Mouse (Mus musculus) heart, adult 18-20 months (tissue): ENCODE data around the gene Jazf1. TPM values are rescaled to one million over a fixed set of nuclear protein-coding genes. Genes with fewer than 3 reads are reported as not detected.

Source experiments
- DNase-seq, 2 experiments: peaks; one replicate each; pipeline ENCODE4 v3.0.0; 2021 to 2022; ENCODE audit warnings: mixed read lengths in 1 of 2
- total RNA-seq, 2 experiments: library from RNA; stranded (reverse); gene quantifications; 2 replicates each; pipeline ENCODE4 v1.2.3; 2021

The Jazf1 gene
- total RNA-seq, 2 experiments from 2014 or later: 2.6 to 3.2 TPM

DNA sequence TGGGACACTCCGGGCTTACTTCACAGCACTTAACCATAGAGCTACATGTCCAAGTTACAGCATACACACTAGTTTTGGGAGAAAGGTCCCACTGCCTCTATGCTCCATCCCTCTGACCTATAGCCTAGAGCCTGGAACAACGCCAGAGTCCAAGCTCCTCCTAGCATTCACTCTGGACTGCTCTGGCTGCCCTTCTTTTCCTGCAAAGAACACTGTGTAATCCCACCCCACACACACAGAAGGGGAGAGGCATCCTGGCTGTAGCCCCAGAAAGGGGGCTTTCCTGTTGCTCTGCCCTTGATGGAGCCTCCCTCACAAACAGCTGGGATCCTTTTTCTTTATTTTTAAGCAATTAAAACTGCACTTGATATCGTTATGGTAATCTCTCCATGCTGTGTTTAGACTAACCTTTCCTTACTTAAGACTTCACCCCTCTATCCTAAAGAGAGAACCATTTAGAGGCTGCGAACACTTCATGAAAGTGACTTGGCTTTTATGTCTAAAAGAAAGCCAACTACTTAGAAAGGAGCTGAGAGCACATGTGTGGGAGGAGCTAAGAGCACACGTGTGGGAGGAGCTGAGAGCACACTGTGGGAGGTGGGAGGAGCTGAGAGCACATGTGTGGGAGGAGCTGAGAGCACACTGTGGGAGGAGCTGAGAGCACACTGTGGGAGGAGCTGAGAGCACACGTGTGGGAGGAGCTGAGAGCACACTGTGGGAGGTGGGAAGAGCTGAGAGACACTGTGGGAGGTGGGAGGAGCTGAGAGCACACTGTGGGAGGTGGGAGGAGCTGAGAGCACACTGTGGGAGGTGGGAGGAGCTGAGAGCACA, 106.6 kb downstream of the Jazf1 start:
- no peak for DNase-seq

DNA sequence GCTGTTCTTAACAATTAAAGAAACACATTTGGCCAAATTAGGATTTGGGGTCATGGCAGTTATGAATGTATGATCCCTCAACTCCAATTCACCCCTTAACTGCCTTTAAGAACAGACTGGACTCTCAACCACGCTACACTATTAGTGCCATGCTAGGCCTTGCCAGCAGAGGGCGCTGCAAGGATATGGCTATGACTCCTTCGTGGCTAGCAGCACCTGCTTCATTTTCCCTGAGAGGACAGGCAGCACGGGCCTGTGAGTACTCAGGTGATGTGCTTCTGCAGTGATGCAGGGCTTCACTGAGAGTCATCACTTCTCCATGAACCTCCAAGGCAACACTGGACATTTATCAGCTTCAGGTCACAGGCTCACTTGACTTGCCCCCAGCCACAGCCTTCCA, 110.7 kb downstream of the Jazf1 start:
- DNase-seq: peak; percentile 60 to 85

DNA sequence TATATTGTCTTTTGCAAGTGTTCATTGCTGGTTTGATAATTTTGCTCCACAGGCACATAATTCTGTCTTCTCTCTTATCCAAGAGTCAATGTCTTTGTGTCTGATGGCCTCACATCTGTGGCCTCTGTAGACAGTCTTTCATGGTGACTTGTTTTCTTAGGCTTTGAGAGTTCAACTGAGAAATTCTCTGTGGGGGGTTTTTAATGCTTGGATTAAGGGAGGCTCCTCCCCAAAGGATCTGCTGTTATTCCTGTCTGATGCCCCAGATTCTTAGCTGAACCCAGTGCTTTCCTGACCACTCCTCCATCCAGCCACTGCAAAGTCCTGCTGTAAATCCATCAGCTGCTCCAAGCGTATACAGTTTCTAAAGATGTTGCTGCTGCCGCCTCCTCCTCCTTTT, 112.3 kb downstream of the Jazf1 start:
- no peak for DNase-seq

DNA sequence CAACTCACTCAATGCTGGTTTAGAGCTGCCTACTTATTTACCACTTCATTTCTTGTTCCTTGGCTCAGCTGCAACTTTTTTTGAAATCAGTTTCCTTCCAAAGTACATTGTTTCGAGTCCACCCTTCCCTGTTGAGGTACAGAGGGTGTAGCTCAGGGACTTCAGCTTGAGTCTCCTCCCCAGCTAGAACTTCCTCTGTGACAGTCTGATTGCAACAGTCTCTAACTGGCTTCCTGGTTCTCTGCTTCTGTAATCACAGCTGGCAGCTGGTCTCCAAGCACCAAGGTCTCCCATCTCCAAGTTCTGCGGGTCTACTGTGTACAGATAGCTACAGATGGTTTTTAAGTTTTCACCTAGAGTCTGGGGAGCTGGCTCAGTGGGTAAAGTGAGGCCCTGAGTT, 113.1 kb downstream of the Jazf1 start:
- DNase-seq: peak; percentile 18 to 59

DNA sequence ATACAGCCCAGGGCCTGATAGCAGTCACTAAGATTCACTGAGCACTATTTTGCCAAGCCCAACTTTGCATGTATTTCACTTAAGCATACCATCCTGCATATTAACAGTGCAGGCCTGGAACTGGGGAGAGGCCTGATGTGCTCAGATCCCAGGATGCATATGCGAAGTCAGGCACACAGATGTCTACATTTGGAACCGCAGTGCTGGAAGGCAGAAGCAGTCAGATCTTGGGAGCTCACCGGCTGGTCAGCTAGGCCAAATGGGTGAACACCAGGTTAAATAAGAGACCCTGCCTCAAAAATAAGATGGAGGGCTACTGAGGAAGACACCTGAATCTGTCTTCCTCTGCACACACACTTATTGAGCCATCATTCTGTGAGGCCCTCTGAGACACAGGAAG, 113.6 kb downstream of the Jazf1 start:
- no peak for DNase-seq

DNA sequence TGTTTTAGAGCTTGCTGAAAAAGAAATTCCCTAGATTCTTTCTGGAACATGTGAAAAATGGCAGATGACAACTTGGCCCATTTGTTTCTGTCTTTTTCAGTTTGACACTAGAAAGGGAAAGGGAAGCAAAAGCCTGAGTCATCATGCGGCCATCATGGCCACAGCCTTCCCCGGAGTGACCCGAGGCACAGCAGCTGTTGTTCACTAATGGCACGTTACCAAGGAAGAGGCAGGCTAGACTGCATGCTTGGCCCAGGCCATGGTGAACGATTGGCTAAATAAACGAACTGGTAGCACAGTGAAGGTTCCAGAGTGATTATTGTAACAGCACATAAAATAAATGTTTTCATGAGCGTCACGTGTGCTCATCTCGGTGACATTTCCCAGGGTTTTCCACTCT, 114.0 kb downstream of the Jazf1 start:
- DNase-seq: peak; percentile 50 to 65

DNA sequence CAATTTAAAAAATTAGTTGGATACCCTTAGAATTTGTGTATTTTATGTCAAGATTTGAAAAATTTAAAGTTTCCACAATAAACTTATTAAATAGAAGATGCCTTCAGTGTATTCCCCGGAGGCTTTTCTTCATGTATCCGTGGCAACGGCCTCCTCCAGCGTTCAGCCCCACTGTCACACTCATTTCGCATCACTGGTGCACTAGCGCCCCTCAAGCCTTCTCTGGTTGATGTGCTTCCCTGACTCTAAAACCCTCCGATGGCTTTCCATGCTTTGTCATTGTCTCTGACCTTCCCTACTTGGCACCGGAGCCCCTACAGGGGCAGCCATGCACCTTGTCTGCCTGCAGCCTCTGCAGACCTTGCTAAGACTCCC, 115.9 kb downstream of the Jazf1 start:
- DNase-seq: no peak

DNA sequence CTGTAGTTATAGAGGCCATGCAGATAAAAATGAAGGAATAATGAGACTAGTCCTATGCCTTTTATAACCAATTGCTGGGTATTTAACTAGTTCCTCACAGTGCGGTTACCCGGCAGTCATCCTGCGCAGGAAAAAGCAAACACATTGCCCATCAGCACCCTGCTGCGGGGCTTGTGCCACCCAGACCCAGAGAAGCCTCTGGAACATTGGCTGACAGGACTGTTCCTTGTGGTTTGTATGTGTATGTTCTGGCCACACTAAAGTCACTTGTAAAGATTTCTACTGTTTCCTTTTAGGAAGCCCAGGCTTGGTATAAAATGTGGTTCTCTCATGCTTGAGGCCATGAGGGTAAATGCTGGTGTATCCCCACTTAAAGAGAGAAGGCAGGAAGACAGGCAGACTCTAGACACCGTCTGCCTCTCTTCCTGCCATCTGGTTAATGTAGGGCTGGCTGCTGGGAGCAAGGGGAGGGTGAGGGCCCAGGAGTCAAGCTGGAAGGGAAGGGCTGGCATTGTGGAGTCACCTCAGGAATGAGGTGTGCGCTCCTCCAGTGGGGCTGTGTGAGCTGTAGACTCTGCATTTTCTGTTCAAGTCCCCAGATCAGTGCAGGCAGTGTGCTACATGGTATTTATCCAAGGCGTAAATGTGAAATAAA, 116.4 kb downstream of the Jazf1 start:
- no peak for DNase-seq

DNA sequence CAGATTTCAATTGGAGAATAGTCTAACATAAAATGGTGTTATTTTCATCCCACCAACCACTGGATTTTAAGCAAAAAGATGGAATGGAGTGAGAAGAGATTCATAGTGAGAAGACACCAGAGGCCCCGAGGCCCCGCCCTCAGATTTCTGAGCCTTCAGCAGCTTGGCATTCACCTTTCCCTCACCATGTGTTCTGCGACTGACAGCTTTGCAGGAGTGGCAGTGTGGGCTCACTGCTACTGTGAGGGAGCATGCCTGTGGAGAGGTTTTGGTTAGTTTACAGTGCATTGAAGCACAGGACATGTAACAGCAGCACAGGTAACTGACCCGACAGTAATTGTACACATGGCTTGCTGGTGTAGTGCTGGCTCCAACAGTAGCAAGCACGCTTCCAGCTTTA, 118.1 kb downstream of the Jazf1 start:
- no peak for DNase-seq

DNA sequence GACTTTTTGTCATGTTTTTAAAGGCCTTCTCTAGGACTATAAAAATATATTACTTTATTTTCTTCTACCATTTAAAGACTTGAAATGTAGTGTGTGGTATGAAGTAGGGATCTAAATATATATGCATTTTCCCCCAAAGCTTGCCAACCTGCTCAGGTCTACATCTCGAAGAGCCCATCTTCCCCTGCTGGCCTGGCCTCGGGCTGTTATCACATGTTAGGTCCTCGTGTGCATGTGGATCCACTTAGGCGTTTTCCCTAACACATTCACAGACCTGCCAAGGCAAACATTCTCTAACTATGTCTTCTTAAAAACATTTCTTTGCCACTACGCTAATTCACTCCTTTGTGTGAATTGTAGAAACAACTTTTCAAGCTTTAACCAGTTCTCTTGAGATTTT, 125.9 kb downstream of the Jazf1 start:
- DNase-seq: peak in 1 of 2 experiments; percentile 13

DNA sequence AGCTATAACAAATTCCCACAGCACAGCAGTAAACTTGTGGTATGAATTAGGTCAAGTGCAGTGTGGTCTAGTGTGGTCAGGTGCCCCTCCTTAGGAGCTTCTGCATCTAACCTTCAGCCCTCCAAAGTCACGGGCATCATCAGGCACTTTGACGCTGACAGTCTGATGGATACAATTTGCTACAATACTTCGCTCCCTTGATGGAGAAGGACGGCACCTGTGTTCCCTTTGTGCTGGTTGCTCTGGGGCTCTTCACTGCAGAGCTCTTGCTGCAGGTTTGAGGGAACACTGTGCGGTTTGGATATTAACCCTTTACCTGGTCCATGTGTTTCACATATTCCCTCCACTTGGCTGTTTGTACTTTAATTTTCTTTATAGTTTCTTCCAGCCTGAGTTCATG, 126.3 kb downstream of the Jazf1 start:
- DNase-seq: no peak

DNA sequence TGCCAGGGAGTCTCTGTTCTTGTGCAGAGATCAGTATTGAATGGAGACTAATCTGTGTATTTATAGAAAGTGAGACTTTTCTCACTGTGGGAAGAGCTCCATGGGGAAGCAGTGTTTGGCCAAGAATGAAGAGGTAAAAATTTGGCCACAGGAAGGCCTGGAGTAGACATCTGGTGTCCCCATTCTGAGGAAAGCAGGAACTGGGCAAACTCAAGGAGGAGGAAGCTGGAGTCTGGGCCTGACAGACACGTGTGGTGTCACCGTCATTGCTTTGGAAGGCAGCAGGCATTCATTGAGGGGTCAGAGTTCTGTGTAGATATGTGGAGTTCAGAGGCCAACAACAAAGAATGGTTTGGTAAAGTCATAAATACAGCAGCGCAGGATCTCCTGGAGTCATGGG, 130.5 kb downstream of the Jazf1 start:
- peak in 1 of 2 experiments; percentile 10 for DNase-seq

DNA sequence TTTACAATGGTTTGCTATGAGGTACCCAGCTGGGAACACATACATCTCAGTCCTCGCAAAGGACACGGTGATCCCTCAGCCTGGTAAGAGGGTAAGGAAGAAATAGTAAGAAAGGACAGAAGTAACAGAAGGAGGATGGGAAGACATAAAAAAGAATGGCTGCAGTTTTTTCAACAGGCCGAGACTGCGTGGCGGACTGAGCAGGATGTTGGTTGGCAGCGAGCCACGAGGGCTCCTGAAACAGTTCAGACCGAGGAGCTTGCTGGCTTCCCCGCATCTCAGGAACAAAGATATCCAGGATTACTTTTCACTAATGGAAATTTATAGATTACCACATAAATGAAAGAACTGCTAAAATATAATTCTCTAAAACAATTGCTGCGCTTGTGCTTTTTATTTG, 131.4 kb downstream of the Jazf1 start:
- DNase-seq: peak; percentile 58 to 78

DNA sequence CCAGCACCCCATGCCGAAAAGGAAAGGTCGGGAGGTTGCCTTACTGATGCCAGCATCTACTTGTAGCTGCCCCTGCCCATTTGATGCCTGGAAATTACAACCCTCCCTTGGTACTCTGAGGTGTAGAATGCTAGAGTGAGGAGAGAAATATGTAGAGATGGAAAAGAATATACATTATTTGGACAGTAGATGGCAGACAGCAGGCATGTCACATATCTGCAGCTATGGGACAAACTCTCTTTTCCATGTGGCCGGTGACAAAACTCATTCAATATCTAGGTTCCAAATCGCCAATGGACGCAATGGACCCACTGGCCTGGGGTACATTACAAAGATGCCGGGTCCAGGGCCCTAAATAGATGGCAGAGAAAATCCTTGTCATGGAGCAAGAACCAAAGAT, 134.4 kb downstream of the Jazf1 start:
- DNase-seq: no peak

DNA sequence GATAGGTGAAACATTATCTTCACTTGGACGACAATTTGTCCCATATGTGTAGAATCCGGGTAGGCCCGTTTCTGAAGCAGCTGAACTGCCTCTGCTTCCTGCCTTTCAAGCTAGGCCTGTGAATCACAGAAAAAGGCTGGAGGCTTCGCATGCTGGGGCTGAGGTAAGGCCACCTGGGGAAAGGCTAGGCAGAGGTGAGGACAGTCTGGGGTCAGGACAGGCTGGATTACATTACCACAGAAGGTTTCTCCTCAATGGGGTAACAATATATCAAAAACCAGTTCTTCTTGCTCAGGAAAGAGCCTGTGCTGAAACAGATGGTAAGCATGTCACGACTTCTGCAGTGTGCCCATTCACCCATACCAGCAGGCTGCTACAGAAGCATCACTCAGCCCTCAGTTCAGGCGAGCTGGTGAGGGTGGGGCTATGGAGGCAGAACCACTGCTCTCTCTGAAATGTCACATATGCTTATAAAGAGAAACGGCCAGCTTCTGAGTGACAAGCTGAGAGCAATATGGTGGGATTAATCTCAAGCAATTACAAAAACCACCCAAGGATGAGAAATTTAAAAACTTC, 135.7 kb downstream of the Jazf1 start:
- no peak for DNase-seq

DNA sequence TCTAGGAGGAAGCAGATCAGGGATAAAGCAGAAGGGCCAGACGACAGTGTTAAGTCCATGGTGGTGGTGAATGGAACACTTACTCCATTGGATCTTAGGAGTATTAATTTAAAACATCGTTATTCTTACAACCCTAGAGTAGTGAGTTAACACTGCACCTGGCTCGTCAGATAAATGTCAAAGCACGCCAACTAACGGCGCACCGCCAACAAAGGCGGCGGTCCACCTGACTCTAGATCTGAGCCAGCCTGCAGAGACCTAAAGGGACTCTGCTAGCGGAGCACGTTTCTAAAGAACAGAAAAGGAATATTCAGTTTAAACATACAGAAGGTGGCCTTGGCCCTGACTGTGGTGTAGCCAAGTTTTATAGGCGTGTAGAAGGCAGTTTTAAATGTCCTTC, 139.1 kb downstream of the Jazf1 start:
- DNase-seq: no peak

DNA sequence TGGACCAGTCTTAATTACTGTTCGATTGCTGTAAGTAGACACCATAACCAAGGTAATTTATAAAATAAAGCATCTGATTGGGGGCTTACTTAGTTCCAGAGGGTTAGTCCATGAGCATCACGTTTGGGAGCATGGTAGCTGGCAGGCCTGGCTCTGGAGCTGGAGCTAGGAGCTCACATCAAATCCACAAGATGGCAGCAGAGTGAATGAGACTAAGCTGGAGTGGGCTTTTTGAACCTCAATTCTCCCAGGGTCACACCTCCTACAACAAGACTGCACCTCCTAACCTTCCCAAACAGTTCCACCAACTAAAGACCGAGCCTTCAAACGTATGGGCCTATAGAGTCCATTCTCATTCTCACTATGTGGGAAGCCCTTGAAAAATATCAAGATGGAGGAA, 141.5 kb downstream of the Jazf1 start:
- peak in 1 of 2 experiments; percentile 29 for DNase-seq

DNA sequence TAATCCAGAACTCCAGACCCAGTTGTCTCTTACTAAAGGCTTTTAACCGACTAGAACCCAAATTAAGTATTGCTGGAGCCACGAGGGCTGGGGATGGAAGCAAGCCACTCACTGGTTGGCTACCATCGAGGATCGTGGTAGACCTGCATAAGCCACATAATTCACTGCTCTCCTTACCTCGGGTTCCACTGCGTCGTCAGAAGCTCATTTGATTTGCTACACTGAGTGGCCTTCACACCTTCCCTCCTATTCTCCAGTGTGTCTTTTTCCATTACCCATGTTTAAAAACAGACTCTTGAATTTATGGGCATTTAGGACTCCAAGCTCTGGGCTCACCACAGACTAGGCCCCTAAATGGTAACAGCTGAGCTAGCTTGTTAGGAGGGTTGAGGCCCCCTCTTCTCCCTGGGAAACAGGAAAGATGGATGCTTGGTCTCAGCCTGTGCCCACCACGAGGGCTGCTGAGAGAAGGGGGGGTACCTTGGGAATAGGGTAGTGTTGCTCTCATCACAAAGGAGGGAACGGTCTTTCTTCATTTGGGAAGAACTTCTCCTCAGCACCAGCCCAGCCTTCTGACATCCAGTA, 142.9 kb downstream of the Jazf1 start:
- DNase-seq: no peak

DNA sequence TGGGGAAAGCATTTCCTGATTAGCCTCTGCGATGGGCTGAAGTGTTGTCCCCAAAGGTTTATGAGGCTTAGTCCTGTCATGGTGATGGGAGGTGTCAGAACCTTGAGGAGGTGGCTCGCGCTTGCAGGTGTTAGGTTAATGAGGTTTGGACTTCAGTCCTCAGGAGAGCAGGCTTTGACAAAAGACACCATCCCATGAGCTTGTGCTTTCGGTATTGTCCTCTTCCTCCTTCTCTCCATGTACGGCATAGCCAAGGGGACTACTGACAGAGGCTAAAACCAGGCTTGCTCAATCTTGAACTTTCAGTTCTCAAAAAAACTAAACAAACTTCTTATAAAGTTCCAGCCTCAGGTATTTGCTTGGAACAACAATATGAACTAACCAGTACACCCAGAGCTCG, 147.2 kb downstream of the Jazf1 start:
- DNase-seq: no peak

DNA sequence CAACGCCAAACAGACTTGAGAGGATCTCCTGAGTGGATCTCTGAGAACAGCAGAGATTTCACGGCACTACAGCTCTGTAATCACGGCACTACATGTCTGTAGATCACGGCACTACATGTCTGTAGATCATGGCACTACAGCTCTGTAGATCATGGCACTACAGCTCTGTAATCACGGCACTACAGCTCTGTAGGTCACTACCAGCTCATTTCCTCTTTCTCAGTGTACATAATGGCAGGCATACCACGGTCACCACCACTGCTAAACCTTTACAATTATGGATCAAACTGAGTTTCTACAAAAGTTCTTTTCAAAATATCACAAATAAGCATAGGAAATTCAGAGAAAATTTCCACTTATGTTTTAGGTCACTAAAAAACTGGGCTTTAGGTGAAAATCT, 147.7 kb downstream of the Jazf1 start:
- no peak for DNase-seq

DNA sequence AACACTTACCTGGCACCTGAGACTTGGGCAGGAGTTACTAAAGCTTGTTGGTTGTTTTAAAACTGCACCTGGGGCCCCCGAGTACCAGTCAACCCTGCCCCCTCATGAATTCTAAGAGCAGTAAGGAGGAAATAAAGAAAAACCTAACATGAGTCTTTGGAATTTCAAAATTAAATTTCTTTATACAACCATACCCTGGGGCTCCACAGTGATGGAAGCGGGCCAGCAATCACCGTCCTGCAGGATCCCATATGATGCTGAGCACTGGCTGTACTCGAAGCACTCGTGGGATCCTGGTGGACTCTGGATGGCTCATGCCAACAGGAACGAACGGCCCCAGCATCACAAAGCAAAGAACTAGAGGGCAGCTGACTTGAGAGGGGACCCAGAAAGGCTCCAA, 149.0 kb downstream of the Jazf1 start:
- no peak for DNase-seq

DNA sequence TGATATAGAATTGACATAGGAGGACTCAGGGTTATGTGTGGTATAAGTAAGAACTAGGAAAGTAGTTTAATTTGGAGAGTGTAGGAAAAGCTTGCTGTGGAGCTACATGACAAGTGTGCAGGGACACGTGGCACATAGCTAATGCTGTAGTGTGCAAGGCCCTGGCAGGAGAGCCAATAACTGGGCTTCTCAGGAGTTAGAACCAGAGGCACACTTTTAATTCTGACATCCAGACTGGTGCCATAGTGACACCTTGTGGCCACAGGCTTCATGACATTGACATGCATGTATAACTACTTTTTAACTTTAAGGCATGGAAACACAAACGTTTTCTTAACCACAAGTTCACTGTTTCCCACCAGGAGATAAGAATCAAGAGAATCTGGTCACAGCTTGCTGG, 149.5 kb downstream of the Jazf1 start:
- DNase-seq: peak; percentile 72 to 89

DNA sequence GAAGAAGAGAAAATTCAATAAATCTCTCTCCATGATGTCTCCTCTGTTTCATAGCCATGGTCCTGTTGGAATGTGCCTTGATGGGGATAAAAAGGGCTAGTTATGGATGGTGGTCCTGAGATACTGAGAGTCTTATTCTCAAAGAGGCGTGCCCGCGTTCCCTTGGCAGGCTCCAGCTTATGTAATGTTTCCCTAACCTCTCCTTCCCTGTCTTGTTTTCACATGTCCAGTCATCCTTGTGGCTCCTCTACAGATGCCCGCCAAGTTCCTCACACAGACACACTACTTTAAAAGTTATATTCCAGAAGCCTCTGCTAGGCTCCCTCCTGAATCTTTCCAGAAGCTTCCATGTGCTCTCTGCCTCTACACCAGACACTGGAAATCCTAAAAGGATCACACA, 151.0 kb downstream of the Jazf1 start:
- no peak for DNase-seq
